ENCODE assay signal across 25 mouse cellular contexts in the genomic region with DNA sequence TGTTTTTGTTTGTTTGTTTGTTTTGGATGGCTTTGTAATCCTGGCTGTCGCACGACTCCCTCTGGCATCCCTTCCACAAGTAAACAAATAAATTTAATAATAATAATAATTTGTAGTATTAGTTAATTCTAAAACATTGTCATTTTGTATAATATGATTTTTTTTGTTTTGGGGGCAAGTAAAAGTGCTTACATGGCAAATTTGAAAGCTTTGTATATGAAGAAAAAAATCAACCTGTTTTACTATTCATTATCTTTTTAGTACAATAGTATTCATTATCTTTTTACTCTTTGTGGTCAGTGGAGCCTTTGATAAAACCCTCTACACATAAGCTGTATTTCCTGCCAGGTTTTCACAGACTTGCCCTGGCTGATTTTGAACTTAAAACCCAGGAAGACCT.
"Had no signal": no experiment of that assay in that cellular context is flagged by ENCODE, and none has a peak within 500 bp of the region (broad histone marks: within the 10 kb centered on the region; RNA-seq: fewer than 3 reads in every experiment).

No protein-coding gene starts in this region.

- H3K27ac ChIP-seq: hindbrain, embryonic 10.5 days; hindbrain, embryonic 12.5 days; hindbrain, embryonic 14.5 days; intestine, embryonic 15.5 days; layer of hippocampus, adult 2 months; left cerebral cortex, adult 2 months; limb, embryonic 10.5 days; limb, embryonic 12.5 days; liver, embryonic 14.5 days had no signal

- H3K9me3 ChIP-seq: heart, embryonic 10.5 days; heart, embryonic 12.5 days; hindbrain, embryonic 10.5 days; hindbrain, embryonic 12.5 days; intestine, embryonic 15.5 days; limb, embryonic 10.5 days; limb, embryonic 12.5 days had no signal

- DNase-seq: forebrain, postnatal 0 days; gastrocnemius, postnatal 14 days; gastrocnemius, postnatal 36 days; heart, adult 18-20 months; heart, postnatal 4 days; kidney, adult 18-20 months; kidney, adult 8-10 months; kidney, postnatal 10 days; kidney, postnatal 25 days; kidney, postnatal 4 days; liver had no signal

- H3K27me3 ChIP-seq: heart, embryonic 12.5 days; hindbrain, embryonic 12.5 days; intestine, embryonic 15.5 days; limb, embryonic 12.5 days had no signal

- ATAC-seq: forebrain, postnatal 0 days; hindbrain, embryonic 16.5 days; inflammation-experienced regulatory T-cells, adult 6 months; intestine, embryonic 15.5 days; intestine, postnatal 0 days had no signal

- H3K4me3 ChIP-seq: heart, embryonic 10.5 days; heart, embryonic 12.5 days; hindbrain, embryonic 10.5 days; hindbrain, embryonic 12.5 days; intestine, embryonic 15.5 days; layer of hippocampus, adult 2 months; left cerebral cortex, adult 2 months; limb, embryonic 10.5 days; limb, embryonic 12.5 days had no signal

- H3K9ac ChIP-seq: forebrain, postnatal 0 days; heart, embryonic 12.5 days; hindbrain, embryonic 12.5 days; hindbrain, embryonic 14.5 days; intestine, embryonic 15.5 days; limb, embryonic 12.5 days; liver, embryonic 14.5 days had no signal

- H3K4me2 ChIP-seq: heart, embryonic 12.5 days; hindbrain, embryonic 12.5 days; hindbrain, embryonic 14.5 days; intestine, embryonic 15.5 days; limb, embryonic 12.5 days had no signal
